Mouse (Mus musculus) cerebellum, adult 11-12 months (tissue): ENCODE measurements around the gene Emilin1.
A peak's percentile ranks its signal among the peaks of the same experiment; 100 is the strongest.

Experiments used
- DNase-seq: peaks from one replicate; pipeline ENCODE4 v3.0.0; 2022

Gene Emilin1

DNA sequence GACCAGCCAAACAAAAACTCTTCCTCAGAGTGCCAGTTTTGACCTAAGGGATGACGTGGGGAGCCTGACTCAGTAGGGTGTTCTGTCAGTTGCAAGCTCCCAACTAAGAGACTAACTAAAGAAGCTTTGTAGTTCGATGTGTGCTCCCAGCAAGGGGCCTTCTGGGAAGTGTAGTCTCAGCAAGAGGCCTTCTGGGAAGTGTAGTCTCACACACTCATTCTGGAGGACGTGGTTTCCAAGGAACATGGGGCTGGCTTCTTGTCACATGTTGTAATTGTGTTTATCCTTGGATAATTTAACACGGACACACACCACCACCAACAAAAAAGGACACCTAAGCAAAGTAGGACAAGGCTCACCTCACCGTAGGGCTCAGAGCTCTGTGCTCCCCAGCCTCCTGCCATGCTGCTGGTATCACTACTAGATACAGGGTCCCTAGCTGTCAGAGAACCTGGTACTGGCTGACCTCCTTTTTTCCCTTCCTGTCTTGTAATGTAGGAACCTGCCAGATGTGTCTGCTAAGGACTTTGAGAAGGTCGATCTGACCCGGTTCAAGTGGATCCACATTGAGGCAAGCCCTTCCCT is 14.8 kb downstream of the Emilin1 start:
- no peak for DNase-seq

DNA sequence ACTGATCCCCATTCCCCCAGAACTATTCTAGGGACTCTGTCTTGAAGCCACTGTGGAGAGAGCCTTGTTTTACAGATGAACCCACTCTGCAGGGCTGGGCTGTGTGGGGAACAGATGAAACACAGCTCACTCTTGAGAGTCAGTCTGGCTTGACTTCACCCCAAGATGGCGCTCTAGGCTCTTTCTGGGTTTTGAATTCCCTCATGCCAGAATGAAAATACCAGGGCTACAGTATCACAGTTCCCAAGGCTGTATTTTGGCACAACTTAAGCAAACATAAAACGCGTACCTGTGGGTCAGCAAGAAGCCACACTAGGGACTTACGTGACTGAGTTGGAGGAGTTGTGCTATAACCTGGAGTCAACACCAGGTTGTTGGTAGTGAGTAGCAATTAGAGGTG is 16.9 kb downstream of the Emilin1 start:
- peak; percentile 71 for DNase-seq

DNA sequence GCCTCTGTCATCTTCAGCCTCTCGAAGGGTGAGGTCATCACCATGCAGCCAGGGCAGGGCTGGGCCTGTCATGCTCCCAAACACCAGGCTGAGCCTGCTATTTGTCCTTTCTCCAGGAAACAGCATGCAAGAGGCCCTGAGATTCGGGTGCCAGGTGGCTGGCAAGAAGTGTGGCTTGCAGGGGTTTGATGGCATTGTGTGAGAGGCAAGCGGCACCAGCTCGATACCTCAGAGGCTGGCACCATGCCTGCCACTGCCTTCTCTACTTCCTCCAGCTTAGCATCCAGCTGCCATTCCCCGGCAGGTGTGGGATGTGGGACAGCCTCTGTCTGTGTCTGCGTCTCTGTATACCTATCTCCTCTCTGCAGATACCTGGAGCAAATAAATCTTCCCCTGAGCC is 17.6 kb downstream of the Emilin1 start:
- peak; percentile 33 for DNase-seq

DNA sequence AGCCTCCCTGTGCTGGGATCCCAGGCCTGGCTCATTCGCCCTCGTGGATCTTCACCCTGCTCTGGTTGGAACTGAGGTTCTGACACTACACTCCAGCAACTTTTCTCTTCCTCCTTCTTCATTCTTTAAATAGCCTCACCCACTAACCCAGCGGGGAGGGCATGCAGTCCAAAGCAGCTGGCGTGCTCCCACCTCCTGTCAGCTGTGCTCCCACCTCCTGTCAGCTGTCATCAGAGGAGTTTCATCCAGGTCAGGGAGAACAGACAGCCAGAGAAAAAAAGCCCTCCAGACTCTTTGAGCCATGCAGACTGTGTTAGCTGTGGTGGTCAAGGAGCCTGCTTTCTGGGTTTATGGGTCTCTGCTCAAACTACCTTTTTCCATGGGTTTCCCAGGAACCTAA is 18.2 kb downstream of the Emilin1 start:
- no peak for DNase-seq

DNA sequence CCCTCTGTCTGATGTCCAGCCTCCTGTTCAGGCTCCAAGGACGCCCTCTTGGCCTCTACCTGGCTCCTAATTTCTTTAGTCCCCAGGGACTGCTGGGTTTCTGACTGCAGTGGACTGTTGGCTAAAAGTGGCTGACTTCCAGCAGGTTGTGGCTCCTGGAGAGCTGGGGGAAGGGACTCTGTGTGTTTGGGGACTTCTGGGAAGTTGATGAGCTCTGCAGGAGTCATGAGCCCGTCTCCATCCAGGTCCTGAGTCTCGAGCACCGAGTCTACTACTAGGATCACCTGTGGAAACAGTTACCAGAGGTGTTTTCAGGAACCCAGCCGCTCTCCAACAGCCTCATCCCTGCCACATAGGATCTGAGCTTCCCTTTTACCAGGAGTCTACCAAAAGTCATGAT is 20.5 kb downstream of the Emilin1 start:
- no peak for DNase-seq

DNA sequence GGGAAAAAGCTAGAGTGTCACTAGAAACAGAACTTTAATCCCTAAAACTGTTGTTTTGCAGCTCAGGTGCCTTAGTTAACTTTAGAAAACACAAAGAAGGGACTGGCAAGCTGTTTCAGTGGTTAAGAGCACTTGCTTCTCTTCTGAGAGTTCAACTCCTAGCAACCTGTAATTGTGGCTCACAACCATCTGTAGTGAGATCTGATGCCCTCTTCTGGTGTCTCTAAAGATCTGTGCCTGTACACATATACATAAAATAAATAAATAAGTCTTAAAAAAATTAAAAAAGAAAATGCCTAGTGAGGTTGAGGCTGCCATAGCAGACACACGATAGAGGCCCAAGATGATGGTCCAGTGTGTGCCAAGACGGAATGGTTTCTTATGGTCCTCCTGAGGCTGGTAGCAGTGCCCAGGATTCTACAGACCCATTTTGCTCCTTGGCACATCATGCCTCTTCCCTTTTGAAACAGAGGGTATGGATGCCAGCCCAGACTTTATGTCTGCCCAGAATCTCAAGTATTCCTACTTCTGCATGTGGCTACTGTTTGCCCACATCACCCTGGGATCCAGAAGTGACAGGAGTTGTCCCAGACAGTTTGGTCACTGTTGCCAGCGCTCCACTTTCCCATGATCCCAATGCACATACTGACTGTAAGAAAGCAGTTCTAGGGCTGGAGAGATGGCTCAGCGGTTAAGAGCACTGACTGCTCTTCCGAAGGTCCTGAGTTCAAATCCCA is 21.7 kb downstream of the Emilin1 start:
- no peak for DNase-seq

DNA sequence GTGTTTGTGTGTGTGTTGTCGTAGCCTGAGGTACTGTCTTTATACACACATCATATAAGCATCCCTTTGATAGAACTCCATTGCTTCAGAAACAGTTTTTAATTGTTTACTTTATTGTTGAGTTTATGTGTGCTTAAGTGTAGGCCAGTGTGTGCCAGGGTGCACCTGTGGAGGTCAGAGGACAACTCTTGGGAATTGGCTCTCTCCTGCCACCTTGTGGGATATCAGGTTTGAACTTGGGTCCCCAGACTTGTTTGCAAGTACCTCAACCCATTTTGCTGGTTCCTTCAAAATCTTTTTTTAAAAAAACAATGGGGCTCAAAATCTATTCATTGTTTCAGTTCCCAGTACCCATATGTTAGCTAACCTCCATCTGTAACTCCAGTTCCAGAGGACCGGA is 29.8 kb downstream of the Emilin1 start:
- no peak for DNase-seq

DNA sequence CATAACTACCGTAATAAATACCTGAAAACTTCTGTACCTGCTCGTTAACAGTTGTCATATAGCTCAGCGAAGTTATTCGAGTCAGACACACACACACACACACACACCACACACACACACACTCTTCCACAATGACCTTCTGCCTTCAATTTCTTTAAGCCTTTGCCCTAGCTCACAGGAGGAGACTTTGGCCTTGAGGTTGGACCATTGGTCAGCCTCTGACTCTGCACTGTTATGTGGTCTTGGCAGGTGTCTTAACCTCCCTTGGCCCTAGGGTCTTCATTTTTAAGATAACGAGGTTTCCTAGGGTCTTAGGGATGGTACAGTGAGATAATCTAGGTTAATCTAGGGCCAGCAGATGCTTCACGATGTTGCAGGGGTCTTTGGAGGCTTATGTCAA is 31.1 kb downstream of the Emilin1 start:
- no peak for DNase-seq

DNA sequence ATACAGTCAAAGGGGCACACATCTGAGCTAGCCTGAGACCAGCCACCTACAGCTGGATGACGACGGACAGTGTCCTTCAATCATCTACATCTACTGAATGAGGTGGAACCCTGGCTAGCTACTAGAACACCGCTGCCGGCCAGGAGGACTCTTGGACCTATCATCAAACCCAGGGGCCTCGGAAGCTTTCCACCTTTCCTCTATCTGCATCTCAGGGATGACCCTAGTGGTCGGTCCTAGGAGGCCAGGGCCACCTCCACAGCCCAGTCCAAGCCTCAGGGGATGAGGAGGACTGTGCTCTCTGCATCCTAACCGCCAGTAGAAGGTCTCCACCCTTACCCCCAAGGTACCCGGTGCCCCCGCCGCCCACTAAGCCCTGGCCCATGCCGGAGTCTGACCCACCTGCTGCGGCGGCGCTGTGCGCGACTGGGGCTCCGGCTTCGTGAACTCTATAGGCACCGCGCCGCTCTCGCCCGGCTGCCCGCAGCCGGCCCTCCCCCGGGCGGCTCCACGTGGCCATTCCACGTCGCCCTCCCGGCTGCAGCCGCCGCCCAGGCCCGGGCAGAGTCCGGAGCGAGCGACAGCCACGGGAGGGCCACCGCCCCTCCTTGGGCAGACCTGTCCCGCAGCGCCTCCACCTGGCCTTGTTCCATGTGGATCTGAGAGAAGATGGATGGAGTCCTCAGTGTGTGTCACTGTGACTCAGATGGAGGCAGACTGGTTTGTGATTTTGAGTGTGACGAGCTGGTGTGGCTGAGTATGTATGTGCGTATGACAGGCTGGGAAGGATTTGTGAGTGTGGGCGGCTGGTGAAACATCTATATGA is 32.0 kb downstream of the Emilin1 start, which contains the start of gene Cgref1:
Gene Cgref1, minus strand, starts transcription at position 636 of the 826 bp plus-strand sequence.
- DNase-seq = peak; percentile 79

DNA sequence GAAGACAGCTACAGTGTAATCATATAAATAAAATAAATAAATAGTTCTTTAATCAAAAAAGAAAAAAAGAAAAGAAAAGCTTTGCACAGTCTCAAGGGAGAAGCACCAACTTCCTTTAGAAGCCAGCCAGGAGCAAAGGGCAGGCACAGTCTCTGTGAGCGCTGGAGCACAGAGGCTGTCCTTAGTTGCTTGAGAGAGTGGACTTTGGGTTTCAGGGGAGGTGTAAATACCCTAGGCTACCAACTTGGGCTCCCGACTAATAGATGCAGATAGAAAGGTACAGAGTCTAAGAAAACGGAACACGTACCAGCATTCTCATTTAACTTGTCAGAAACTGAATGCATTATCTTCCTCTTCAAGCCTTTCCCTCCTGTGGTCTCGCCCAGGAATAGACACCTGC is 35.4 kb downstream of the Emilin1 start:
- no peak for DNase-seq

DNA sequence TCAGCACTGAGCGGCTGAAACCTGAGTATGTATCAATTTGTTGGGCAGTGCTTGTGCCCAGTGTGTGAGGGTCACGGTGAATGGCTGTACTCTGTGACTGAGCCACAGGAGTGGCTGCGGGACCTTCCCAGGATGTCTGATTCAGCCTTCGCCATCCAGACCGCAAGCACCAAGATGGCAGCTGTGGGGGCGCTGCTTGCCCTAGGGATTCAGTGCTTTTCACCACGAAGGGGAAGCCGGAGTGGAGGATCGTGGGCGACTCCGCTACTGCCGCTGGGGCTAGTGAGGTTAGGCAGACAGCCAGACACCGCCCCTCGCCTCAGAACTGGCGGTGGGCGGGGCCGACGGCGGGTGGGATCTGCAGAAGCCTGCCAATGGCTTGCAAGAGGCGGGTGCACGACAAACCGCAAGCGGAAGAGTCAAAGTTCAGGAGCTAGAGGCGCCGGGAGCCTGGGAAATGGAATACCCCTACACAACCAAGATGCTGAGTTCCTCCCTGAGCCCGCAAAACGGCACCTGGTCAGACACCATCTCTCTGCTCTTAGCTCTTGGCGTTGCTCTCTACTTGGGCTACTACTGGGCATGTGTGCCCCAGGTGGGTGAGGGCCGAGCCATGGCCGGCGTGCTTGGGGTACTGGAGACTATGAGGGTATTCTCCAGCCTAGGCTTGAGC is 36.6 kb downstream of the Emilin1 start:
- peak; percentile 86 for DNase-seq

DNA sequence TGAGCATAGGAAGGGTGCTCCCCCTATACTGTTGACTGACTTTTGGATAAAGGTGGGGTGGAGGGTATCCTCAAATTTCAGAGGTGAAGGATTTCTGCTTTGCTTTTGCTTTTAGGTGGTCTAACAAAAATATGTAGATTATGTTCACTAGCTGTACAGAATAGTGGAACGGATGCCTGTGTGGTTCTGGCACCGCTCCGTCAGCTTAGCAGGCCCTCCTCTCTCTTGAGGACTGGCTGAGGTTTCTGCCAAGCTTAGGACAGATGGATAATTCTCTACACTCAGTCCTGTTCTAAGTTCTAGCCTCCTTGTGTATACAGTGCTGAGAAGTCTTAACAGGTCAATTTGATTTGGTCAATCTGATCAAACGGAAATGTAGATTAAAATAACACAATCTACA is 37.2 kb downstream of the Emilin1 start:
- peak; percentile 44 for DNase-seq

DNA sequence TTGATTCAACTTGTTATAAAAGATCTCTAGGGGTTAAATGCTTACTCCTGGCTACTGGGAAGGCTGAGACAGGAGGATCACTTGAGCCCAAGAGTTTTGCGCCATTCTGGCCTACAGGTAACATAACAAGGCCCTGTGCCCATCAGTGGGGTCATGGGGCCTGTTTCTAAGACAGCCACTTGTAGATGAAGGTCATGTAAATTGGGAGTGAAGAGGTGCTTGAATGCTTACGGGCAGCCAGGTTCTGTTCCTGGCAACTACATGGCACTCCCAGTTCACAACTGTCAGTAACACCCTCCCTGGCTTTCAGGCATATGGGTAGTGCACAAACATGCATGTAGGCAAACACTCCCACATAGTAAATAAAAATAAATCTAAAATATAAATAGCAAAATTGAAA is 37.7 kb downstream of the Emilin1 start:
- no peak for DNase-seq

DNA sequence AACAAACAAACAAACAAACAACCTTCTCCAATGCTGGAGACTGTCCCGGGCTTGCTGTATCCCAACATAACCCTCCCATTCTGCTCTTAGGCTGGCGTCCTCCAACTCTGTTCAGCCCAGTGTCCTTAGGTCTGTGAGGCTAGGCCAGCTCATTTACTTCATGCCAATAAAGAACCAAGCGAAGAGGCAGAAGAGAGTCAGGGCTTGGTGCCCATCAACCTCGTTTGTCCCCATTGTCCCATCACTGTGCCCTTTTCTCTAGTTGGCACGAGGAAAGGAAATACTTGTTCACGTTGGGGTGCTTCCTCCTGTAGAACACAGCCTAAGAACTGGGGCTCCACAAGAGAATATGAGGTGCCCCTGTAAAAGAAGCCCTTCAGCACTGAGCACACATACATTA is 38.5 kb downstream of the Emilin1 start:
- DNase-seq = no peak

DNA sequence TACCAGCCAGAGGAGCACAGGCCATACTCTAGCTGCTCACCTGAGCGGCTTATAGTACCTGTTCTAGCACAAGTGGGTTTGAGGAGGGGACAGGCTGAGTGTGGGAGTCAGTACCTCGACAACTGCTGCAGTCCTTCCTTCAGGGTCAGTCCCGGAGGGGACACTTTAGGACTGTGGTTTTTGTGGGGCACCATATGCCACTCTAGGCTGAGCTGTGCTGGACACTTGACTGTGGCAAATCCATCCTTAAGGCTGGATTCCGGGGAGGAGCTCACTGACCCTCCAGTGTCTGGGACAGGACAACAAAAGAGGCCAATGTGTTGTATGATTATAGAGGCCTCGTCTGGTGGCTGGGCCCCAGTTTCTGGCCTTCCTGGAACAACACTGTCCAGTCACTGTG is 39.3 kb downstream of the Emilin1 start:
- DNase-seq = no peak

DNA sequence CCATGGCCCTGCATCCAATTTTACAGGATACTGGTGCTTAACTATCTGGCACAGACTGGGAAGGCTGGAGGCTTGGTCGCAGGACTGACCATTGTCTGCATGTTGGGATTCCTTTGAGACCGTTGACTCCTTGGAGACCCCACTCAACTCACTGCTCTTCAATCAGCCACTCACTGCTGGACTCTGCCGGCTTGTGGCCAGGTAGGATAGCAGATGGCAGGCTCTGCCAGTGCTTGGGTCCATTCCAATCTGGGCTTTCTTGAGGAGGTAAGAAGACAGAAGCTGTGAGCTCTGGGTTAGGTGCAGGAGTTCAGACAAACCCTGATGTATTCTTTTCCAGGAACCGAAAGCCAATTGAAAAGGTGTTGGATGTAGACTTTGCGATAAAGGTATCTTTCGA is 40.9 kb downstream of the Emilin1 start:
- DNase-seq = peak; percentile 77

DNA sequence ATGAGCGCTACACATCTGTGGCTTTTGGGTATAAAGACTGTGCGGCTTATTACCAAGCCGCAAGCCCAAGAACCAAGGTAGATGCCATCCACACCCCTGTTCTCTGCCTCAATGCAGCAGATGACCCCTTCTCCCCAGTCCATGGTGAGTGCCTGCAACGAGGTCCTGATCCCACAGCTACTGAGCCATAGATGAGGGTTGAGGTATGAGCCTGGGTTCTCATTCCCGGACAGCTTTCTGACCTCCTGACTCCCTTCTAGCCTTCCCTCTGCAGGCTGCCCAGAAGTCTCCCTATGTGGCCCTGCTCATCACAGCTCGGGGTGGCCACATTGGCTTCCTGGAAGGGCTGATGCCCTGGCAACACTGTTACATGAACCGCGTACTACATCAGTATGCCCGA is 41.4 kb downstream of the Emilin1 start:
- no peak for DNase-seq

DNA sequence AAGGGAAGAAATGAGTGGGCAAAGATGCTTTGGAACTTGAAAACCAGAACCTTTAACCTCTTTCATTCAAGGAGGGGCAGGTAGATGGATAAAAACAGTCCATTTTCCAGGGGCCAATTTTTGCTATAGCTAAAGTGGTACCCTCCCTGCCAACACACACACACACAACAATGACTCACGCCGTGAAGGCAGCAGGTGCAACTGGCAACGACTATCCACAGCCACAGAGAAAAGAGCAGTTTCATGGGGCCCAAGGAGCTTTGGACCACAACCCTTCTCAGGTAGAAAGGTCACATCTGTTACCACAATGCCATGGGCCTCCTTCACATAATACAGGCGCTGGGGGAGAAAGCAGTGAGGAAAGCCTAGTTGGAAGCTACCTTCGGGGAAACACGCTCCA is 42.5 kb downstream of the Emilin1 start:
- no peak for DNase-seq

DNA sequence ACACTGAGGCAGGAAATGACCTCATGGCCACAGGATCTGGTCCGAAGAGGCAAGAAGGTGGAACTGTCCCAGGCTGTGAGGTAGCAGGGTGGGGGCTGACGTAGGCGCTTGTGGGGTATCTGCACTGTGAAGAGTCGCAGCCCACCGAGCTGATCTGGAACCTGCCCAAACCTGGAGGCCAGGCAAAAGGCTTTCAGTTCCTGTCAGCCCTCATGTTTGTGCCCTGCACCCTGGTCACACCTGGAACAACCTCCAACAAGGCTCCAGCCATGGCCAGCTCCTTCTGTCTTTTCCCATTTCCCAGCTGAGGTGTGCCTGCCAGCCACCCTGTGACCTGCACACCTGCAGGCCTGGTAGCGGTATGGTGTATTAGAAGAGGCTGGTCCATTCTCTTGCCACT is 44.7 kb downstream of the Emilin1 start:
- peak; percentile 49 for DNase-seq

DNA sequence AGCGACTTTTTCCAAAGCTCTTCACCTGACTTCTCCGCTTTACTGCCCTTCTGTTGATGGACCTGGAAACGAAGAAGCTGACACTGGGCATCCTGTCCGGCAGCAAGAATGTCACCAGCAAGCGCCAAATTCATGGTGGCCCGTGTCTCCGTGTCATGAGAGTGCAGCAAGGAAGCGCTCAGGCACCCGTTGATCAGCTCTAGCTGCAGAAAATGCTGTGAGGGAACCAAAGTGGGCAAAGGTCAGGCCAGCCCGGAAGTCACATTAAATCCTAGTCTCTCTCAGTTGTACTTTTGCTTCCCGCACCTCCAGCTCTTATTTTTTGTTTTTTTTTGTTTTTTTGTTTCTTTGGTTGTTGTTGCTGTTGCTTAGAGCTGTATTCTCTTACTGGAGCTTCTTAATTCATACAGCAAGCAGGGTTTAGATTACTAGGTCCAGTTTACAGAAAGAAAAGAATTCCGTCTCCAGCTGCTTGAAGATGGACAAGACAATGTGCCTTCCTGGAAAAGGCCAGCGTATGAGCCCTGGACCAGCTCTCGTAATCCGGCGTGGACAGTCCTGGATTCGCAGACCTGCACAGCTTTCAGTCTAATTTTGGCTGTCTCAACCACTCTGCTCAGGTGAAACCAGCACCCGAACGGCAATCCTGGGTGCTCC is 46.1 kb downstream of the Emilin1 start:
- DNase-seq = no peak

DNA sequence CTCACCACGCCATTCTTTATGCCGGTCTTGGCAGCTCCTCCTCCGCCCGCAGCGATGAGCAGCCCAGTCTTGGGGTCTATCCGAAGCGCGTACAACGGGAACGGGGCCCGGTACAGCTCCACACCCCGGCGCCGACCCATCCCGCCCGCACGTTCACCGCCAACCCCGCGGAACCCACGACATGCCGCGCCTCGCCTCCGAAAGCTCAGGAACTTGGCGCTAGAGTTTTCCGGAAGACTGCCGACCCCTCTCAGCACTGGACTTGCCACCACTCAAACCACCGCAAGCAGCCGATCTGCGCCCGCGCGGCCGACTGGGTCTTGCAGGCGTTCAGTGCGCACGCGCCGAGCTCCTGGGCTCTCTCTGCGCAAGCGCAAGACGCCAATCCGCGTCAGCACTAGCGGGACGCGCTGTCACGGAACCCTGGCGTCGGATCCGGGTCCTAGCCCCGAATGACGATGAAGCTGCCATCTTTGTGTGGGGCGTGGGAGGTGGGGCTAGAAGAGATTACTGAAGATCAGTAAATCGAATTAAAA is 46.8 kb downstream of the Emilin1 start, which contains the start of gene Preb:
Gene Preb, minus strand, starts transcription at position 396 of the 536 bp plus-strand sequence.
- DNase-seq = peak; percentile 98

DNA sequence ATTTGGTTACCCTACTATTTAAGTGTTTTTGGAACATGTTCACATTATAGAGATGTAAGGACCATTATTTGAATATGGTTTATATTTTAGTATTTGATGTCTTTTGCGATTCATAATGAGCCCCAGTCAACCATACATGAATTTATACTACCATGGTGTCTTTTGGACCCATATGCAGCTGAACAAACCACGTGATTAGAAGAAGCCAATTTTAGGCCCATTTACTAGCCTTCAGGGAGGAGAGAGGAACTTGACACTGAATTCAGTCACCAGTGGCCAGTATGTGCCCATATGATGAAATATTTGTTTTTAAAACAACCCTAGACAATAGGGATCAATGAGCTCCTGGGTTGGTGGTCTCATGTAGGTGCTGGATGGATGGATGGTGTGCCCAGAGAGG is 47.6 kb downstream of the Emilin1 start:
- no peak for DNase-seq
